Mouse (Mus musculus): ENCODE measurements at regions not wholly inside any gene's neighbourhood (a gene's known extent, or its start where the extent isn't known, plus 50 kb on each side); places are given as distances from the start of the nearest gene placed in this dataset.

DNA sequence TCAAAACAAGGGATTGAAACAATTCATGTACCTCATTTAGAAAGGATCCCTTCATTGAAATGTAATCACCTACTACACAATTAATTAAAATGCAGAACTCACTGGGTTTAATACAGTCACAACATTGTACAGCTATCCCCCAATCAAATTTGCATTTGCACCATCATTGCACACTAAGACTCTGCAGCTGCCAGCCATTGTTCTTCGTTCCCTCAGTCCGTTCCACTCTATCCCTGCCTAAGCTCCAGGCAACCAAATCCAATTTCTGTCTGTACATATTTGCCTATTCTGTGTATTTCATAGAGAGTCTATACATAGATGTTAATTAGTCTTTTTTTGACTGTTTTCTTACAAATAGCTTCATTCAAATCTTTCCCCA is 94.1 kb upstream of the Btbd11 start:
- TF ChIP-seq POLR2A (IDR thresholded peaks at IDR 0.05; ENCODE audit: extremely low read depth, insufficient read depth, low read length), result no peak
- TF ChIP-seq CTCF (IDR thresholded peaks at IDR 0.05; ENCODE audit: low read depth, low read length), result no peak

Measured in liver, adult 2 months (tissue).